Mouse (Mus musculus) embryonic fibroblast, embryonic 13.5 days (primary cell): Measurements from ENCODE around the gene Wfs1. TPM values are rescaled to one million over a fixed set of nuclear protein-coding genes. Genes with fewer than 3 reads are reported as not detected.
"Not testable (repeated sequence)": the region's sequence is repeated elsewhere in the genome, so short reads cannot be mapped to it uniquely, and the experiment has no call there.

Experiments used
- H3K27ac ChIP-seq: 2 replicates; pipeline ENCODE4 v1.5.1; 2012; ENCODE audit warnings: low read length, control low read depth, inconsistent platforms; ENCODE audit not compliant: insufficient read depth
- H3K4me1 ChIP-seq: 2 replicates; pipeline ENCODE4 v1.6.1; 2011; ENCODE audit warnings: low read length; ENCODE audit not compliant: control insufficient read depth, insufficient read depth
- H3K4me3 ChIP-seq: 2 replicates; pipeline ENCODE4 v1.5.1; 2011; ENCODE audit warnings: mild to moderate bottlenecking, control low read depth, low read length; ENCODE audit not compliant: insufficient read depth
- CTCF ChIP-seq: IDR thresholded peaks from 2 replicates; pipeline ENCODE4 v1.5.1; 2011; ENCODE audit warnings: mild to moderate bottlenecking, control low read depth, low read length, moderate library complexity, borderline replicate concordance; ENCODE audit not compliant: insufficient read depth
- POLR2A ChIP-seq: IDR thresholded peaks from 2 replicates; pipeline ENCODE4 v1.6.1; 2011; ENCODE audit warnings: low read depth, mild to moderate bottlenecking, control low read depth, low read length, moderate library complexity
- polyA plus RNA-seq: library from polyadenylated mRNA; stranded (reverse); fragments of >200 nt; gene quantifications from 2 replicates; pipeline ENCODE4 v1.2.4, GENCODE M21; 2011; ENCODE audit warnings: low read depth; ENCODE audit not compliant: missing spikeins, insufficient read length

Wfs1 gene
- polyA plus RNA-seq, 1 experiment: 23.7 TPM

DNA sequence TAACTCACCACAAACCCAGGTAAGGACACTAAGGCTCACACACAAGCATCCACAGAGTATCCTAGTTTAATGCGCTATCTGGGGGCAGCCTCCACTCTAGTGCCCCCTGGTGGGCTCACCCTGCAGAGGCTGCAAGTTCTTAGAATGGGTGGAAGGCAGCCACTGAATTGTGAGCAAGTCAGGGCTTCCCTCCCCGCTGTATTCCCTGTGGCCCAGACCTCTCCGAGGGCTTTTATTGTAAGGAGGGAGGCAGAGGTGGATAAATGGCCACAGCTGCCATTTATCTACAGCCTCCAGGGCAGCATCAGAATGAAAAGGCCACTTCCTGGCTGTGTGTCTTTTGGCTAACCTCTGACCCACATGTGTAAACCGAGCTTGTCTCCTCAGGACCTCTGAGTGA is 33.6 kb downstream of the Wfs1 start:
- Histone ChIP-seq H3K27ac (no peak overlapping the region), H3K4me3 (no peak overlapping the region), H3K4me1 (no peaks in the 10 kb centered on the region)
- no peak for TF ChIP-seq POLR2A
- peak; percentile 36; the same call in 1 of the 2 replicates for TF ChIP-seq CTCF

DNA sequence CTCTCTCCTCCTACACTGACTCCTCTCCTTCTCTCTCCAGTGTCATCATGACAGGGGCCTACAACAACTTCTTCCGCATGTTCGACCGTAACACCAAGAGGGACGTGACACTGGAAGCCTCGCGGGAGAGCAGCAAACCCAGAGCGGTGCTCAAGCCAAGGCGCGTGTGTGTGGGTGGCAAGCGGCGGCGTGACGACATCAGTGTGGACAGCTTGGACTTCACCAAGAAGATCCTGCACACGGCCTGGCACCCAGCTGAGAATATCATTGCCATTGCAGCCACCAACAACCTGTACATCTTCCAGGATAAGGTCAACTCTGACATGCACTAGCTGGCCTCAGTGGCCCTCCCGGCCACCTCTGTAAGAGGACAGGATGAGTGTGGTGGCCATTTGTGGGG is 36.7 kb downstream of the Wfs1 start:
- Histone ChIP-seq H3K4me3 (no peak overlapping the region), H3K27ac (no peak overlapping the region), H3K4me1 (no peaks in the 10 kb centered on the region)
- no peak for TF ChIP-seq POLR2A
- TF ChIP-seq CTCF: no peak

DNA sequence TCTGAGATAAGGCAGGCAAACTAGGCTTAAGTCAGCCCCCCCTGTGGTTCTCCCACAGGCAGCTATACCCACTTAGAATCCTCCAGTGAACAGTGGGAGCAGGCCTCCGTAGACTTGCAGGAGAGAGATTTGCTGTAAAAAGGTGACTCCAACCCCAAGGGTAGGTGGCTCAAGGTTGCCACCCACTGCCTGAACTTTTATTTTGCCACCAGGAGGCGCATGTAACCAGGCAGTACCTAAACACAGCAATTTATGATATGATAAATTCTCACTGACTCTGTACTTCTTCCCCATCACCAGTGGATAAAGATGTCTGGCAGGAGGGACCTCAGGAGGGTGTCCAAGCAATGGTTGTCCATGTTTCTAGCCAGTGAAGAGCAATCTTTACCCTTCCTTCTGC is 38.1 kb downstream of the Wfs1 start:
- TF ChIP-seq POLR2A: no peak
- TF ChIP-seq CTCF: no peak
- no peak overlapping the region for H3K4me3 ChIP-seq

DNA sequence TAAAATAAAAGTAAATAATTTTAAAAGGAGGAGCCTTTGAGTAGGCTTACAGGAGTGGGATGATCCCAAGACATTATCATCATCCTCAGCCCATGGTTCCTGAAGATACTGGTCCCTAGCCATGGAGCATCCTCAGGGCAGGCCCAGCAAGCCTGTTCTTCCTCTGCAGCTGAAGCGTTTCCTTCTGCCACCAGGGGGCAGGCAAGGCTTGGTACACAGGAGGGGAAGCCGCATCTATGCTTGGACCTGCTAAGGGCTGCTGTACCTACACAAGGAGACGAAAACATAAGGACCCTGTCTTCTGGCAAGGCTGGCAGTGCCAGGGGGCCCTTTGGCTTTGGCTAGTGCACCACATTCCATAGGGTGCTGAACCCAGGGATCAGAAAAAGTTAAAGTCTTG is 40.2 kb downstream of the Wfs1 start:
- Histone ChIP-seq H3K4me3 (no peak overlapping the region), H3K27ac (no peak overlapping the region), H3K4me1 (no peaks in the 10 kb centered on the region)
- TF ChIP-seq POLR2A (no peak), CTCF (peak; percentile 97)

More for the DNA sequence above, 38.1 kb downstream of the Wfs1 start:
- no peak overlapping the region for H3K27ac ChIP-seq
- H3K4me1 ChIP-seq: no peaks in the 10 kb centered on the region

DNA sequence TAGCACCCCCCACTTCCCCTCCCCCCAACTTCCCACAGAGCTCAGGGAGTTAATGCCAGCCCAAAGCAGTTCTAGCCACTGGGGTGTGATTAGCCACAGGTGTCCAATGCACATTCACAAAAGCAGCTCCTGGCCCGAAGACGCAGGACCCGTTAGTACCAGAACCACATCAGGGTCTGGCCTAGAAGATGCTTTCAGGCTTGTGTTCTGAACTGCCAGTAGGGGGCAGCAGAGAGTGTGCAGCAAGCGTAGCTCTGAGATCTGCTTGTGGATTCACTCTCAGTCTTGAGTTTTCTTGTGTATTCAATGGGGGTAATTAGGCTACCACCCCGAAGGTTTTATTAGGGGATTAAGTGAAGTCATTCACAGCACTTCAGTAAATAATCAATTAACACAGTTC is 42.6 kb downstream of the Wfs1 start:
- TF ChIP-seq CTCF: peak; percentile 79; the same call in 1 of the 2 replicates
- TF ChIP-seq POLR2A: no peak
- Histone ChIP-seq H3K27ac (no peak overlapping the region), H3K4me3 (no peak overlapping the region), H3K4me1 (no peaks in the 10 kb centered on the region)

DNA sequence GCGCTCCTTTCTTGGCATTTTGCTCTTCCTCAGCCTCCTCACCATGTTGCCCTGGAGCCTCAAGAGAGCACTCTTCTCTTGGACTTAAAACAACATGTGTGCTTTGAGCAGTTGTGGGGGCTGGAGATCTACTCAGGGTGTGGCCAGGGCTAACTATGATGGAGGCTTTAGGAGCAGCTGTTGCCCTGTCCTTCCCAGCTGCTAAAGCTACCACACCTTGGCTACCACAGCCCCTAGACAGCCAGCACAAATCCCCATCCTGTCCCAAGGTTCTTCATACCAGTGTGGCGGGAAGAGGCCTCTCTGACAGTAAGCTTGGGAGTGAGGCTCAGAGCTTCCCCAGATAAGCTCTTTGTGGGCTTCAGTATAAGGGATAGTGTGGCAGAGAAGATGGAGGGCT is 43.3 kb downstream of the Wfs1 start:
- Histone ChIP-seq H3K4me1 (no peaks in the 10 kb centered on the region), H3K27ac (no peak overlapping the region), H3K4me3 (no peak overlapping the region)
- TF ChIP-seq CTCF: no peak
- TF ChIP-seq POLR2A: no peak

DNA sequence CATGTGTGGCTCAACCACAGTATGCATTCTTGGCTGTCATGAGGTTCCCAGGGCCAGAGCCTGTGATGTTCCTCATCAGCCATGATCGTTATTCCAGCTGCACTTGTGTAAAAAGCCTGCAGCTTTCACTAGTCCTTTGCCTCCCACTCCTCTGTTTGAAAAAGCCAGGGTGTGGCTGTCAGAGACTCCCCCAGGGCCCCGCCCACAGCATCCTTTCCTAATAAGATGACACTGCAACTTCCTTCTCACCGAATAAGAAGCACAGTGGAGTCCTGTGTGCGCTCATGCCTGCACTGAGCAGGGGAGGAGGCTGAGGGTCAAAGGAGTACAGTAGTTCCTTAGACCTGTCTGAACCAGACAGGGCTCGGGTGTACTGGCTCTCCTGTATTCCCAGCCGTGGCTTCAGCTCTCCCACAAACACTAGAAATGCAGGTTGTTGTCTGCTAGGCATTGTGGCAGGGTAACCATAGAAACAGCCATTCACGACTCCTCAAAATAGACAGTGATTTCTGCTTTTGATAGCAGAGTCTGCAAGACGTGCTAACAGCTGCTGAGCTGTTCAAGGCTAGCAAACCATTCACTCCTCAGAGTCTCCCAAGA is 43.8 kb downstream of the Wfs1 start:
- TF ChIP-seq CTCF (no peak), POLR2A (no peak)
- Histone ChIP-seq H3K27ac (no peak overlapping the region), H3K4me1 (no peaks in the 10 kb centered on the region), H3K4me3 (no peak overlapping the region)

DNA sequence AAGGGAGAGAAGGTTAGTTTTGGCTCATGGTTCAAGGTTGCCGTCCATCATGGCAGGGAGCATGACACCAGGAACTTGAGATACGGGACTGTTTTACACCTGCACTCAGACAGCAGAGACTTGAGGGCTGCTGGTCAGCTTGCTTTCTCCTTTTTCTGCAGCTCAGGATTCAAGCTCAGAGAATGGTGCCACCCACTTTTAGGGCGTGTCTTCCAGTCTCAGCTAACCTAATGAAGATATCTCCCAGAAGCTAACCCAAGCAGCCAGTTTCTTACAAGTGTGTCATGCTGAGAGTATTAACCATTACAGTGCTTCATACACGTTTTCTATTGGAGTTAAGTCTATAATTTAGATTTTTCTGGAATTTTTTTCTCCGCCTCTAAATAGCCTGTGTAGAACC is 44.5 kb downstream of the Wfs1 start:
- no peak overlapping the region for H3K4me3 ChIP-seq

DNA sequence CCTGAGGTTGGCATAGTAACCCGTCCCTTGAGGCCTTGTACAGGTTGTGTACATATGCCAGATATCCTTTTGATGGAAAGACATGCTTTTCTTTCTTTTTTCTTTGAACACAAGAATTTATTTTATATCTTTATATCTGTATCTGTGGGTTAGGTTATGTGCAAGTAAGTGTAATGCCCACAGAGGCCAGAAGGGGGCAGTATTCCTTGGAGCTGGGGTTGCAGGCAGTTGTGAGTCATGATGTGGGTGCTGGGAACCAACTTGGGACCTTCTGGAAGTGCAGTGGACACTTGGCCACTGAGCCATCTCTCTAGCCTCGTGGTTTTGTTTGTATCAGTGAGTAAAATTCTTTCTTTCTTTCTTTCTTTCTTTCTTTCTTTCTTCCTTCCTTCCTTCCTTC is 46.6 kb downstream of the Wfs1 start:
- no peak overlapping the region for H3K27ac ChIP-seq
- H3K4me3 ChIP-seq: no peak overlapping the region
- no peaks in the 10 kb centered on the region for H3K4me1 ChIP-seq
- TF ChIP-seq CTCF: no peak
- TF ChIP-seq POLR2A: no peak

More for the DNA sequence above, 44.5 kb downstream of the Wfs1 start:
- TF ChIP-seq POLR2A (no peak), CTCF (no peak)
- Histone ChIP-seq H3K27ac (no peak overlapping the region), H3K4me1 (no peaks in the 10 kb centered on the region)

DNA sequence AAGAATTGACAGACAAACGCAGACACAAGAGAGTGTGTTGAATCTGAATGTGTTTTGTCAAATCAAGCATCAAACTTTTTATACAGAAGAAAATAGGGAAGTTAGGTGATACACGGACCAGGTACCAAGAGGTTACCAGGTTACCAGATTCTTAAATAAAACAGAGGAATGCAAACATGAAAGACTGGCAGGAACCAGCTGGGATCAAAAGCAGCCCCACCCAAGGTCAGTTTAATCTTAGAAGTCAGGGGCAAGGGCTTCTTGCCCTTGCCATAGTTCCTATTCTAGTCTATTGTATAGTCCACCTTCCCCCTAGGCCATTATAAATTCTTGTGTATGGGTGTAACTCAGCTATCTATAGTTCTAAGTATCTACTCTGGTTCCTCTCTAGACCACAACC is 50.0 kb downstream of the Wfs1 start:
- H3K27ac ChIP-seq: not testable (repeated sequence)

DNA sequence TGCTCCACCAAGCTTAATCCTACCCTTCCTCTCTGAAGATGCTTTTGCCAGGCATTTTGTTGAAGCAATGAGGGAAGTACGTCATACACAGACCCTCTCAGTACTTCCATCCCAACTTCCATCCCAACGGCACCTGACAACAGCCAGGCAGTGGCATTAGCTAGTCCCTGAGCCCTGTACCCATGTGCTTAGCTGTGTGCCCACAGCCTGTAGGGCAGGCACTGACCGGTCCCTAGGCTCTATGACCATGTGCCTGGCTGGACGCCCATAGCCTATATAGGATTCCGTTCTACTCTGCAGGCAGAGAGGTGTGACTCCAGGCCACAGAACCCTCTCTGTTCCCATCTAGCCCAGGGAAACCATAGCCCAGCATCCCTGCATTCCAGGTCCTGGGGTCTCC is 51.0 kb downstream of the Wfs1 start:
- no peak for TF ChIP-seq CTCF
- TF ChIP-seq POLR2A: no peak
- Histone ChIP-seq H3K4me1 (no peaks in the 10 kb centered on the region), H3K4me3 (no peak overlapping the region), H3K27ac (no peak overlapping the region)

More for the DNA sequence above, 50.0 kb downstream of the Wfs1 start:
- not testable (repeated sequence) for H3K4me3 ChIP-seq, H3K4me1 ChIP-seq
